Mouse (Mus musculus): ENCODE data around the gene Fuk.
"Not testable (repeated sequence)": the region's sequence is repeated elsewhere in the genome, so short reads cannot be mapped to it uniquely, and the experiment has no call there.

The Fuk gene

GRCm38 (mm10) chr8:110919341-110920031 is 17.2 kb upstream of the Fuk start, which contains the start of gene St3gal2:
St3gal2 (plus strand) TSS chr8:110919922.
- in situ Hi-C loops (cut with MboI, MseI) = loop anchor here (5.0 kb wide), 1 partner anchor 38 kb away; no protein-coding TSS in a partner anchor

- in situ Hi-C loops (cut with MboI, MseI) = no loop called here
Measured at GRCm38 (mm10) chr8:110918460-110918859, 16.2 kb upstream of the Fuk start.

GRCm38 (mm10) chr8:110918027-110918426 is 15.7 kb upstream of the Fuk start:
- in situ Hi-C loops (cut with MboI, MseI) = no loop called here

GRCm38 (mm10) chr8:110917415-110917814 is 15.1 kb upstream of the Fuk start:
- in situ Hi-C loops (cut with MboI, MseI) = no loop called here

GRCm38 (mm10) chr8:110911576-110912570 is 9.6 kb upstream of the Fuk start:
- in situ Hi-C loops (cut with MboI, MseI) = no loop called here

GRCm38 (mm10) chr8:110909850-110910249 is 7.6 kb upstream of the Fuk start:
- in situ Hi-C loops (cut with MboI, MseI) = not testable (repeated sequence)

- in situ Hi-C loops (cut with MboI, MseI) = no loop called here
Measured at GRCm38 (mm10) chr8:110906682-110907081, 4.4 kb upstream of the Fuk start.

- in situ Hi-C loops (cut with MboI, MseI) = no loop called here
Measured at GRCm38 (mm10) chr8:110905404-110905803, 3.1 kb upstream of the Fuk start.

GRCm38 (mm10) chr8:110902579-110902965 is 284 bp upstream of the Fuk start:
- in situ Hi-C loops (cut with MboI, MseI) = no loop called here

GRCm38 (mm10) chr8:110901056-110901455 is 1.2 kb downstream of the Fuk start:
- in situ Hi-C loops (cut with MboI, MseI) = no loop called here

- in situ Hi-C loops (cut with MboI, MseI) = no loop called here
Measured at GRCm38 (mm10) chr8:110897495-110897894, 4.8 kb downstream of the Fuk start.

- in situ Hi-C loops (cut with MboI, MseI) = no loop called here
Measured at GRCm38 (mm10) chr8:110895812-110896211, 6.5 kb downstream of the Fuk start.

GRCm38 (mm10) chr8:110895254-110895653 is 7.0 kb downstream of the Fuk start:
- in situ Hi-C loops (cut with MboI, MseI) = no loop called here

- in situ Hi-C loops (cut with MboI, MseI) = no loop called here
Measured at GRCm38 (mm10) chr8:110894851-110895250, 7.4 kb downstream of the Fuk start.

- in situ Hi-C loops (cut with MboI, MseI) = no loop called here
Measured at GRCm38 (mm10) chr8:110892913-110893312, 9.4 kb downstream of the Fuk start.

GRCm38 (mm10) chr8:110892040-110892439 is 10.2 kb downstream of the Fuk start:
- in situ Hi-C loops (cut with MboI, MseI) = no loop called here

- in situ Hi-C loops (cut with MboI, MseI) = no loop called here
Measured at GRCm38 (mm10) chr8:110889904-110890470, 12.3 kb downstream of the Fuk start.

- in situ Hi-C loops (cut with MboI, MseI) = no loop called here
Measured at GRCm38 (mm10) chr8:110888860-110889259, 13.4 kb downstream of the Fuk start.

GRCm38 (mm10) chr8:110888441-110888840 is 13.8 kb downstream of the Fuk start:
- in situ Hi-C loops (cut with MboI, MseI) = no loop called here

GRCm38 (mm10) chr8:110887551-110887950 is 14.7 kb downstream of the Fuk start:
- in situ Hi-C loops (cut with MboI, MseI) = no loop called here

GRCm38 (mm10) chr8:110886634-110887033 is 15.7 kb downstream of the Fuk start:
- in situ Hi-C loops (cut with MboI, MseI) = no loop called here

GRCm38 (mm10) chr8:110883824-110884223 is 18.5 kb downstream of the Fuk start:
- in situ Hi-C loops (cut with MboI, MseI) = no loop called here
